Comparison of ENCODE assay signal across 8 mouse cellular contexts in the genomic region with DNA sequence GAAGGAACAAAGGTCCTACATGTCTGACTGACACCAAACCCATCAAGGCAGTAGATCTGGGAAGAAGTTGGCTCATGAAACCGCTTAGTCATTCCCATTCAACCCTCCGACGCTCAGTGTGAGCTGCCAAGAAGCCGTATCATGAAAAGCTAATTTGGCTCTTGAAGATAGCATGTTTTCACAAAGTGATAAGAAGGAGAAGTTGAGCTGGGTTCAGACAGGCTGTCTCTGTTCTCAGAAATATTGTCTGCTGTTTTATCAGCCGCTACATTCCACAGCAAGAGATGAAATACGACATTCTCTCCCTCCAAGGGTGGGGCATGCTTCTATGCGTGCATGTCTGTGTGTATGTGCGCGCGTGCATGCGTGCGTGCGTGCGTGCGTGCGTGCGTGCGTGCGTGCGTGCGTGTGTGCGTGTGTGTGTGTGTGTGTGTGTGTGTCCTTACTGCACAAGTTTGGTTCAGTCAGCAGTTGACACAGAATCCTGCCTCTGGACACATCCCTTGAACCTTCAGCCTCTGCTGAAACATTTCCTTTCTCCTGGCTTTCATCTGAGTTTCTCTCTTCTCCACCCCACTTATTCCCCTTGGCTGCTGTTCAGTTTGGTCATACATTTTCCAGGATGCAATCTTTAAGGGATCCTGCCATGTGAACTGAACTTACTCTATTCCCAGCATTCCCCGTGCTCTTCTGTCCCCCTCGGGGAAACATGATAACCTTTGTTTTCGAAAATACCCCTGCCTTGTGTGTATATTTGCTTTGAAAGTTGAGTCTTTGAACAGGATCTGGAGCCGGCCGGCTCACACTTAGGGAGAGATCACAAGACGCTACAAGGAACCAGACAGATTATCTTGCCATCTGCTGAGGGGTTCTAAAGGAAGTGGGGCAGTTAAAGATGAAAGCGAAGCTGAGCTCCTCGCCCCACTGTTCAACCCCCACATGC.
A peak's percentile ranks its signal among the peaks of the same experiment; 100 is the strongest.
DNase-seq lines count a peak whose midpoint lies in the region; ATAC-seq and TF ChIP-seq lines count a peak whose summit lies in the region.
"Had no signal": no experiment of that assay in that cellular context is flagged by ENCODE, and none has a peak within 500 bp of the region (broad histone marks: within the 10 kb centered on the region; RNA-seq: fewer than 3 reads in every experiment).

No protein-coding gene starts in this region.

- H3K9me3 ChIP-seq in intestine, postnatal 0 days (ENCODE audit: control insufficient read depth): no peaks in the 10 kb centered on the region
- H3K9me3 ChIP-seq: hindbrain, embryonic 15.5 days had no signal

- no peak for TF ChIP-seq POLR2A in embryonic fibroblast, embryonic 13.5 days (IDR thresholded peaks at IDR 0.05; ENCODE audit: low read depth, low read length)
- no peak for TF ChIP-seq POLR2A in liver, adult 2 months (IDR thresholded peaks at IDR 0.05; ENCODE audit: extremely low read depth, insufficient read depth, low read length)

- DNase-seq in MEL-GATA-1-ER (ENCODE audit: extremely low read depth, low read depth) (peak; percentile 94), adipocyte (ENCODE audit: low spot score) (peak; percentile 18)
- peak; percentile 52 for DNase-seq in liver, adult 2 months (ENCODE audit: extremely low read depth, low read depth, low spot score)
- DNase-seq in retina, postnatal 1 day: peak; percentile 44
- no peak for DNase-seq in gastrocnemius, postnatal 10 days

- H3K79me2 ChIP-seq in liver, adult 2 months (ENCODE audit: control insufficient read depth, insufficient read depth, low read length): no peaks in the 10 kb centered on the region

- H3K27me3 ChIP-seq in intestine, postnatal 0 days (replicated peaks; ENCODE audit: control insufficient read depth, insufficient read depth, low read length): no peaks in the 10 kb centered on the region
- H3K27me3 ChIP-seq in liver, adult 2 months (ENCODE audit: control insufficient read depth, insufficient read depth, low read length): no peaks in the 10 kb centered on the region
- H3K27me3 ChIP-seq: hindbrain, embryonic 15.5 days had no signal

- ATAC-seq in intestine, postnatal 0 days: peak; percentile 83

- H3K36me3 ChIP-seq in intestine, postnatal 0 days (ENCODE audit: control insufficient read depth, insufficient read depth): no peaks in the 10 kb centered on the region
- no peaks in the 10 kb centered on the region for H3K36me3 ChIP-seq in liver, adult 2 months (ENCODE audit: control insufficient read depth, insufficient read depth, low read length)
- H3K36me3 ChIP-seq: hindbrain, embryonic 15.5 days had no signal

- WGBS in intestine, postnatal 0 days: 35% methylated on average over 30 of the region's 30 CpGs
- WGBS in liver, adult 2 months: 68% methylated on average over 30 of the region's 30 CpGs

- peak overlapping the region; percentile 98 for H3K27ac ChIP-seq in embryonic fibroblast, embryonic 13.5 days (ENCODE audit: insufficient read depth, low read length)
- peak overlapping the region; percentile 29; the same call in 1 of the 2 replicates for H3K27ac ChIP-seq in intestine, postnatal 0 days (ENCODE audit: low read depth, low read length)
- H3K27ac ChIP-seq in liver, adult 2 months (replicated peaks; ENCODE audit: insufficient read depth, low read depth, low read length): peak overlapping the region; percentile 78
- H3K27ac ChIP-seq: hindbrain, embryonic 15.5 days had no signal

- H3K4me3 ChIP-seq in embryonic fibroblast, embryonic 13.5 days (ENCODE audit: insufficient read depth, low read length): no peak overlapping the region
- no peak overlapping the region for H3K4me3 ChIP-seq in intestine, postnatal 0 days (ENCODE audit: low read depth, low read length)
- H3K4me3 ChIP-seq in liver, adult 2 months (ENCODE audit: insufficient read depth, low read depth, low read length): 0 out of 2 replicates have a peak overlapping the region, but pooled peaks have one; percentile 19
- H3K4me3 ChIP-seq: hindbrain, embryonic 15.5 days had no signal

- H3K4me2 ChIP-seq in intestine, postnatal 0 days (replicated peaks; ENCODE audit: low read depth): peak overlapping the region; percentile 27
- H3K4me2 ChIP-seq: hindbrain, embryonic 15.5 days had no signal

- TF ChIP-seq CTCF in embryonic fibroblast, embryonic 13.5 days (IDR thresholded peaks at IDR 0.05; ENCODE audit: borderline replicate concordance, insufficient read depth, low read length): no peak
- no peak for TF ChIP-seq CTCF in intestine, postnatal 0 days (IDR thresholded peaks at IDR 0.05; ENCODE audit: low read depth)
- no peak for TF ChIP-seq CTCF in liver, adult 2 months (IDR thresholded peaks at IDR 0.05; ENCODE audit: low read depth, low read length)

- peaks cover 14% of the 10 kb centered on the region for H3K4me1 ChIP-seq in embryonic fibroblast, embryonic 13.5 days (ENCODE audit: control insufficient read depth, insufficient read depth, low read length)
- no peaks in the 10 kb centered on the region; the same call in 1 of the 2 replicates for H3K4me1 ChIP-seq in intestine, postnatal 0 days (replicated peaks; ENCODE audit: control insufficient read depth, insufficient read depth, low read length)
- peaks cover 2% of the 10 kb centered on the region; the same call in 1 of the 2 replicates for H3K4me1 ChIP-seq in liver, adult 2 months (ENCODE audit: control insufficient read depth, insufficient read depth, low read length)

- H3K9ac ChIP-seq in intestine, postnatal 0 days (ENCODE audit: low read depth, low read length): no peak overlapping the region
- H3K9ac ChIP-seq in liver, adult 2 months (ENCODE audit: low read depth, low read length): no peak overlapping the region; the same call in 1 of the 2 replicates
- H3K9ac ChIP-seq: hindbrain, embryonic 15.5 days had no signal

Comparison
In these comparisons a context has a peak if more than half of its experiments do, and no peak if none do; other contexts are left out.
1. H3K27ac ChIP-seq: peak in every context shown above with its lines; median percentile 98 in embryonic fibroblast, embryonic 13.5 days; 78 in liver, adult 2 months; 29 in intestine, postnatal 0 days.